Mouse (Mus musculus): ENCODE data around the gene Lgi4. TPM values are rescaled to one million over a fixed set of nuclear protein-coding genes. Genes with fewer than 3 reads are reported as not detected.

Lgi4 gene
- polyA plus RNA-seq, 2 experiments, result 0.16 TPM; not detected in 1

DNA sequence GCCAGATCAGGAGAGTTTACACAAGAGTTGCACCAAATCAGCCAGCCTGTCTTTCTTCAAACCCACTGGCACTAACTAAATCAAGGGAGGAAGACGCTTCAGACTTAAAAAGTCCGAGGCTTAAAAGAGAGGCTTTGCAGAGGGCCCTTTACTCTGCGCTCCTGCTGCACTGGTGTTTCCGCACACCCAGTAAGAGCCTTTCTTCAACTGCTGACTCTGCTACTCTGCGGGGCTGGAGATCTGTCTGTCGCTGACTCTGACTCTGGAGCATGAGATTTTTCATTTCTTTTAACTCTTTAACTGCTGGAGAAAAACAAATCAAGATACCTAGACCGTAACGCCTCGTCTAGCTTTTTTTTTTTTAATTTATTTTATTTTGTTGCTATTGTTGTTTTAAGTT, 25.0 kb downstream of the Lgi4 start:
- H3K27me3 ChIP-seq (ENCODE audit: control insufficient read depth, insufficient read depth, low read length), result no peaks in the 10 kb centered on the region
- DNase-seq (ENCODE audit: low read depth in 3 of 3, low spot score in 3 of 3) (no peak), ATAC-seq (ENCODE audit: insufficient read depth) (no peak)
- WGBS (ENCODE audit: insufficient replicate concordance), result 56% methylated on average over 9 of the region's 9 CpGs
- peaks cover 0 to 7% of the 10 kb centered on the region in 2 experiments; a peak in 1 of 4 replicates for H3K4me1 ChIP-seq (replicated peaks; ENCODE audit: control insufficient read depth in 2 of 2, insufficient read depth in 2 of 2, low read length in 1 of 2)
- no peaks in the 10 kb centered on the region for H3K9me3 ChIP-seq (ENCODE audit: control insufficient read depth, low read length)
- H3K36me3 ChIP-seq (replicated peaks; ENCODE audit: control insufficient read depth, insufficient read depth, low read depth), result no peaks in the 10 kb centered on the region
- H3K27ac ChIP-seq, result no peak overlapping the region
- H3K4me3 ChIP-seq (ENCODE audit: insufficient read depth in 1 of 2, low read depth in 2 of 2, low read length in 2 of 2), result no peak overlapping the region
- no peak overlapping the region for H3K4me2 ChIP-seq (ENCODE audit: low read depth)
- no peak for TF ChIP-seq CTCF (IDR thresholded peaks at IDR 0.05; ENCODE audit: low read depth)
- no peak for TF ChIP-seq EP300 (IDR thresholded peaks at IDR 0.05; ENCODE audit: low read depth)
- H3K9ac ChIP-seq (replicated peaks), result no peak overlapping the region

DNA sequence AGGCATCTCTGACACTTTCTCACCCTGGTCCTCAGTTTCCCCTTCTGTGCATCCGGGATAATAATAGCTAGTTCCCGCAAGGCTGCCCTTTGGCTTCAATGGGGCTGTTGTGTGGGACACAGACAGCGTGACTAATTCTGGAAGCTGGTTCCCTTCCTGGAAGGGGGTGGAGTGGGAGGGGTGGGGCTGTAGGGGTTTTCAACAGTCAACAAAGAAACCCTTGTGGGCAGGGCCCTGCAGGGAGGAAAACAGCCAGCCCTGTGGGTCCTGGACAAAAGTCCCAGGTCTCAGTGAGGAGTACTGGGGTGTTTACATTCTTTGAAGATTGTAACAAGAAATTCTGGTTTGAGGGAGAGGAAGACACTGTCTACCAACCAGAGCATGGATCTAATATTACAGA, 26.0 kb downstream of the Lgi4 start:
- Histone ChIP-seq H3K4me3 (ENCODE audit: insufficient read depth in 1 of 2, low read depth in 2 of 2, low read length in 2 of 2) (no peak overlapping the region), H3K27me3 (ENCODE audit: control insufficient read depth, insufficient read depth, low read length) (no peaks in the 10 kb centered on the region), H3K9me3 (ENCODE audit: control insufficient read depth, low read length) (no peaks in the 10 kb centered on the region), H3K4me1 (replicated peaks; ENCODE audit: control insufficient read depth in 2 of 2, insufficient read depth in 2 of 2, low read length in 1 of 2) (peaks cover 0 to 6% of the 10 kb centered on the region in 2 experiments; a peak in 1 of 4 replicates), H3K9ac (replicated peaks) (no peak overlapping the region), H3K4me2 (ENCODE audit: low read depth) (no peak overlapping the region), H3K36me3 (replicated peaks; ENCODE audit: control insufficient read depth, insufficient read depth, low read depth) (no peaks in the 10 kb centered on the region), H3K27ac (no peak overlapping the region)
- no peak for DNase-seq (ENCODE audit: low read depth in 3 of 3, low spot score in 3 of 3)
- TF ChIP-seq CTCF (IDR thresholded peaks at IDR 0.05; ENCODE audit: low read depth), result no peak
- TF ChIP-seq EP300 (IDR thresholded peaks at IDR 0.05; ENCODE audit: low read depth), result no peak
- ATAC-seq (ENCODE audit: insufficient read depth), result no peak
- 41% methylated on average over 3 of the region's 3 CpGs for WGBS (ENCODE audit: insufficient replicate concordance)

DNA sequence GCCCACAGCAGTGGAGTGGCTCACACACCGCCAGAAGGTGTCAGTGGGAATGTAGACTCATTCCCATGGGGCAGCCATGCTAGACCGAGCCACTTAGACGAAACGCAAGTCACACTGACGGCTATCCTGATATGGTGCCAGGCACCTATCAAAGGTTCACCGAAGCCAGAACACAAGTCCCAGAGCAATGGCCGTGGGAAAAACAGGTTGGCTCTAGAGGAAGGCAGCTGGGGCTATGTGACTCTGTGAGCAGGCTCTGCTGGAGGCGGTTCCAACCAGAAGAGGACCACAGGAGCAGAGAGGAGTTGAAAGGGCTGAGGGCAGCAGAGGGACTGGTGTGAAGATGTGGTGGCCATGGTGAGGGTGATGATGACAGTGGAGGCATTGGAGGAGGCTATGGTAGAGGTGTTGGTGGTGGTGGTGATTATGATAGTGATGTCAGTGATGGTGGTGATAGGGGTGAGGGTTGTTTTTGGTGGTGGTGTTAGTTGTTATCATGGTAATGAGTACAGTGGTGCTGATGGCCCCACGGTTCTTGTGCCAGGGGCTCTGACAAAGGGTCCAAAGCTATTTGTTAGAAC, 27.1 kb downstream of the Lgi4 start:
- no peak for TF ChIP-seq EP300 (IDR thresholded peaks at IDR 0.05; ENCODE audit: low read depth)
- peaks cover 0 to 6% of the 10 kb centered on the region in 2 experiments; a peak in 1 of 4 replicates for H3K4me1 ChIP-seq (replicated peaks; ENCODE audit: control insufficient read depth in 2 of 2, insufficient read depth in 2 of 2, low read length in 1 of 2)

DNA sequence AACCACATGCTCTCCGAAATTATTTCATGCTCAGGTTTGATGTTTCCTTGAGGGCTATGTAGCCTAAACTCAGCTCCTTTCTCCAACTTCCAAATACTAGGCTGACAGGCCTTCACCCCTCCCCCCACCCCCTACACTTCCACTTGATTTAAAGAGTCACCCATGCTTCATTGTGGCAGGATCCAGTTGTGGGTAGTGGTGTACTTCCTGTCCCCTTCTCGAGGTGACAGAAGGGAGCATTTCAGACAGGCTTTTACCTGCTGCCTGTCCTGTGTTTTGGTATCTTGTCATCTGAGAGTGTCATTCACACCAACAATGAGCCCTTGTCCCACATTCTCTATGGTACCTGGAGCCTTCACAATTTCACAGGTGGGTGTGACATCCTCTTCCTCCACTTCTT, 28.1 kb downstream of the Lgi4 start:
- ATAC-seq (ENCODE audit: insufficient read depth) (no peak), DNase-seq (ENCODE audit: low read depth in 3 of 3, low spot score in 3 of 3) (no peak)
- no peak for TF ChIP-seq EP300 (IDR thresholded peaks at IDR 0.05; ENCODE audit: low read depth)
- H3K9me3 ChIP-seq (ENCODE audit: control insufficient read depth, low read length), result no peaks in the 10 kb centered on the region
- H3K27ac ChIP-seq, result no peak overlapping the region
- H3K27me3 ChIP-seq (ENCODE audit: control insufficient read depth, insufficient read depth, low read length), result no peaks in the 10 kb centered on the region
- H3K9ac ChIP-seq (replicated peaks), result no peak overlapping the region
- H3K4me2 ChIP-seq (ENCODE audit: low read depth), result no peak overlapping the region
- H3K36me3 ChIP-seq (replicated peaks; ENCODE audit: control insufficient read depth, insufficient read depth, low read depth), result no peaks in the 10 kb centered on the region
- WGBS (ENCODE audit: insufficient replicate concordance), result 18% methylated on average over 2 of the region's 2 CpGs
- H3K4me3 ChIP-seq (ENCODE audit: insufficient read depth in 1 of 2, low read depth in 2 of 2, low read length in 2 of 2), result no peak overlapping the region
- peaks cover 0 to 6% of the 10 kb centered on the region in 2 experiments; a peak in 1 of 4 replicates for H3K4me1 ChIP-seq (replicated peaks; ENCODE audit: control insufficient read depth in 2 of 2, insufficient read depth in 2 of 2, low read length in 1 of 2)

More for the DNA sequence above, 27.1 kb downstream of the Lgi4 start:
- no peak overlapping the region for H3K9ac ChIP-seq (replicated peaks)
- no peak for DNase-seq (ENCODE audit: low read depth in 3 of 3, low spot score in 3 of 3)
- ATAC-seq (ENCODE audit: insufficient read depth), result no peak
- no peak overlapping the region for H3K4me3 ChIP-seq (ENCODE audit: insufficient read depth in 1 of 2, low read depth in 2 of 2, low read length in 2 of 2)
- no peak overlapping the region for H3K4me2 ChIP-seq (ENCODE audit: low read depth)
- H3K27me3 ChIP-seq (ENCODE audit: control insufficient read depth, insufficient read depth, low read length), result no peaks in the 10 kb centered on the region
- H3K36me3 ChIP-seq (replicated peaks; ENCODE audit: control insufficient read depth, insufficient read depth, low read depth), result no peaks in the 10 kb centered on the region
- no peaks in the 10 kb centered on the region for H3K9me3 ChIP-seq (ENCODE audit: control insufficient read depth, low read length)
- WGBS (ENCODE audit: insufficient replicate concordance), result 67% methylated on average over 9 of the region's 9 CpGs
- no peak overlapping the region for H3K27ac ChIP-seq

GRCm38 (mm10) chr7:31088206-31088605, 29.1 kb downstream of the Lgi4 start:
- Histone ChIP-seq H3K9ac (replicated peaks) (no peak overlapping the region), H3K36me3 (replicated peaks; ENCODE audit: control insufficient read depth, insufficient read depth, low read depth) (no peaks in the 10 kb centered on the region), H3K9me3 (ENCODE audit: control insufficient read depth, low read length) (no peaks in the 10 kb centered on the region), H3K4me3 (ENCODE audit: insufficient read depth in 1 of 2, low read depth in 2 of 2, low read length in 2 of 2) (no peak overlapping the region), H3K4me2 (ENCODE audit: low read depth) (no peak overlapping the region), H3K4me1 (replicated peaks; ENCODE audit: control insufficient read depth in 2 of 2, insufficient read depth in 2 of 2, low read length in 1 of 2) (peaks cover 0 to 6% of the 10 kb centered on the region in 2 experiments; a peak in 1 of 4 replicates), H3K27ac (no peak overlapping the region), H3K27me3 (ENCODE audit: control insufficient read depth, insufficient read depth, low read length) (no peaks in the 10 kb centered on the region)
- WGBS (ENCODE audit: insufficient replicate concordance), result 53% methylated on average over 3 of the region's 3 CpGs
- DNase-seq (ENCODE audit: low read depth in 3 of 3, low spot score in 3 of 3) (no peak), ATAC-seq (ENCODE audit: insufficient read depth) (no peak)
- TF ChIP-seq CTCF (IDR thresholded peaks at IDR 0.05; ENCODE audit: low read depth), result no peak
